Mouse (Mus musculus): ENCODE measurements around the gene Fgfr4.
"Not testable (repeated sequence)": the region's sequence is repeated elsewhere in the genome, so short reads cannot be mapped to it uniquely, and the experiment has no call there.

The Fgfr4 gene

GRCm38 (mm10) chr13:55172336-55172770 lies 19.9 kb downstream of the Fgfr4 start:
- no peak for DNase-seq (ENCODE audit: inconsistent ontology term)

GRCm38 (mm10) chr13:55174347-55174746 lies 21.9 kb downstream of the Fgfr4 start:
- no peak for DNase-seq (ENCODE audit: inconsistent ontology term)

- DNase-seq (ENCODE audit: inconsistent ontology term): no peak
These were observed 23.8 kb downstream of the Fgfr4 start for GRCm38 (mm10) chr13:55176265-55176664.

GRCm38 (mm10) chr13:55177903-55178496 lies 25.6 kb downstream of the Fgfr4 start:
- DNase-seq (ENCODE audit: inconsistent ontology term): no peak

GRCm38 (mm10) chr13:55178556-55178955 lies 26.1 kb downstream of the Fgfr4 start:
- peak; percentile 73 for DNase-seq (ENCODE audit: inconsistent ontology term)

- DNase-seq (ENCODE audit: inconsistent ontology term): no peak
These were observed 27.2 kb downstream of the Fgfr4 start for GRCm38 (mm10) chr13:55179591-55179990.

- no peak for DNase-seq (ENCODE audit: inconsistent ontology term)
These were observed 29.3 kb downstream of the Fgfr4 start for GRCm38 (mm10) chr13:55181786-55182172.

GRCm38 (mm10) chr13:55182173-55182894 lies 29.9 kb downstream of the Fgfr4 start:
- DNase-seq (ENCODE audit: inconsistent ontology term): peak; percentile 87

GRCm38 (mm10) chr13:55183382-55183781 lies 30.9 kb downstream of the Fgfr4 start:
- peak; percentile 9 for DNase-seq (ENCODE audit: inconsistent ontology term)

- DNase-seq (ENCODE audit: inconsistent ontology term): not testable (repeated sequence)
These were observed 34.6 kb downstream of the Fgfr4 start for GRCm38 (mm10) chr13:55187062-55187461.

GRCm38 (mm10) chr13:55189531-55190107 lies 37.2 kb downstream of the Fgfr4 start:
- DNase-seq (ENCODE audit: inconsistent ontology term): no peak

GRCm38 (mm10) chr13:55190121-55190868 lies 37.9 kb downstream of the Fgfr4 start:
- DNase-seq (ENCODE audit: inconsistent ontology term): peak; percentile 97

GRCm38 (mm10) chr13:55191535-55191934 lies 39.1 kb downstream of the Fgfr4 start:
- DNase-seq (ENCODE audit: inconsistent ontology term): no peak

GRCm38 (mm10) chr13:55202758-55203157 lies 50.3 kb downstream of the Fgfr4 start:
- DNase-seq (ENCODE audit: inconsistent ontology term): not testable (repeated sequence)

GRCm38 (mm10) chr13:55203740-55204139 lies 51.3 kb downstream of the Fgfr4 start:
- DNase-seq (ENCODE audit: inconsistent ontology term): no peak

GRCm38 (mm10) chr13:55204667-55205389 lies 52.4 kb downstream of the Fgfr4 start:
- DNase-seq (ENCODE audit: inconsistent ontology term): no peak

GRCm38 (mm10) chr13:55205448-55206205 lies 53.2 kb downstream of the Fgfr4 start:
- DNase-seq (ENCODE audit: inconsistent ontology term): no peak

- no peak for DNase-seq (ENCODE audit: inconsistent ontology term)
These were observed 56.6 kb downstream of the Fgfr4 start for GRCm38 (mm10) chr13:55208837-55209648.

GRCm38 (mm10) chr13:55209649-55210192 lies 57.3 kb downstream of the Fgfr4 start, which contains the start of gene Nsd1:
Gene Nsd1 (plus strand): TSS chr13:55209782.
- no peak for DNase-seq (ENCODE audit: inconsistent ontology term)
